Mouse (Mus musculus): ENCODE results near the gene Arpp21. TPM values are rescaled to one million over a fixed set of nuclear protein-coding genes. Genes with fewer than 3 reads are reported as not detected.
"Not testable (repeated sequence)": the region's sequence is repeated elsewhere in the genome, so short reads cannot be mapped to it uniquely, and the experiment has no call there.

The Arpp21 gene
- polyA plus RNA-seq, 1 experiment from 2014 or later, result 3.4 TPM

DNA sequence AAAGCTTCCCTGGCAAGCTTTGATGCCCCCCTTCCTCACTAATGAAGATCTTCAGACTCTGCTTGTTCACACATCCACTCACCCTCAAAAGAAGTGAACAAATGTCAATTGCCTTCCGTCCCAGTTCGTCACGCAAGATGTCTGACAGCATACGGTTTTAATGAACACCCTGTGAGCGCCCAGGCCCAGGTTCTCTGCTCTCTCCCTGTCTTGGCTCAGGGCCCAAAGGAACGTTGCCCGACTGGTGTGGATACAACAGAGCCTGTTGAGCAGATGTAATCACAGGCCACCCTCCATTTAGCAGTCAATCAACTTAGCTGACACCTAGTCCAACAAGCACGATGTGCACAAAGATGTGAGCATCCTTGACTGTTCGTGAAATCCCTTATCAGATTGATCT is 198.0 kb downstream of the Arpp21 start:
- Histone ChIP-seq H3K4me3 (replicated peaks; ENCODE audit: low read length) (no peak overlapping the region), H3K36me3 (ENCODE audit: control insufficient read depth, insufficient read depth, low read length) (no peaks in the 10 kb centered on the region), H3K27ac (ENCODE audit: low read length) (no peak overlapping the region), H3K27me3 (ENCODE audit: control insufficient read depth, insufficient read depth, low read length) (no peaks in the 10 kb centered on the region), H3K4me2 (ENCODE audit: low read depth, low read length) (no peak overlapping the region), H3K4me1 (ENCODE audit: control insufficient read depth, insufficient read depth, low read length) (no peaks in the 10 kb centered on the region), H3K9ac (ENCODE audit: low read length) (no peak overlapping the region), H3K9me3 (replicated peaks; ENCODE audit: control insufficient read depth, low read length) (no peaks in the 10 kb centered on the region)
- no peak for ATAC-seq (ENCODE audit: insufficient read depth, low FRiP score)
- 52% methylated on average over 9 of the region's 9 CpGs for WGBS

DNA sequence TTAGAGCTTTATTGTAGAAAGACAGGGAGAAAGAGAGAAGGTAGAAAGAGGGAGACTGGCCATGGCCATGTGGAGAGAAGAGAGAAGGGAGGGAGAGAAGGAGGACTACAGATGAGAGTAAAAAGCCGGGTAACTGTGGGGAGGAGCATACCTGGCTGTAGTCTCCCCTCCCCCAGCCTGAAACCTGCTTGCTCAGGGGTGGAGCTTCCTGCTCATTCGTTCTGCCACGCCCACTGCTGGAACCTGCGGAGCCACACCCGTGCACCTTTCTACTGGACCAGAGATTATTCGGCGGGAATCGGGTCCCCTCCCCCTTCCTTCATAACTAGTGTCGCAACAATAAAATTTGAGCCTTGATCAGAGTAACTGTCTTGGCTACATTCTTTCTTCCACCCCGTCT is 201.9 kb downstream of the Arpp21 start:
- not testable (repeated sequence) for H3K9ac ChIP-seq (ENCODE audit: low read length); H3K4me1 ChIP-seq (ENCODE audit: control insufficient read depth, insufficient read depth, low read length); H3K9me3 ChIP-seq (replicated peaks; ENCODE audit: control insufficient read depth, low read length); H3K4me3 ChIP-seq (replicated peaks; ENCODE audit: low read length); H3K27ac ChIP-seq (ENCODE audit: low read length); H3K36me3 ChIP-seq (ENCODE audit: control insufficient read depth, insufficient read depth, low read length); ATAC-seq (ENCODE audit: insufficient read depth, low FRiP score); H3K27me3 ChIP-seq (ENCODE audit: control insufficient read depth, insufficient read depth, low read length)
- WGBS, result 34% methylated on average over 2 of the region's 10 CpGs
- 0 out of 2 replicates have a peak overlapping the region, but pooled peaks have one; percentile 12 for H3K4me2 ChIP-seq (ENCODE audit: low read depth, low read length)

DNA sequence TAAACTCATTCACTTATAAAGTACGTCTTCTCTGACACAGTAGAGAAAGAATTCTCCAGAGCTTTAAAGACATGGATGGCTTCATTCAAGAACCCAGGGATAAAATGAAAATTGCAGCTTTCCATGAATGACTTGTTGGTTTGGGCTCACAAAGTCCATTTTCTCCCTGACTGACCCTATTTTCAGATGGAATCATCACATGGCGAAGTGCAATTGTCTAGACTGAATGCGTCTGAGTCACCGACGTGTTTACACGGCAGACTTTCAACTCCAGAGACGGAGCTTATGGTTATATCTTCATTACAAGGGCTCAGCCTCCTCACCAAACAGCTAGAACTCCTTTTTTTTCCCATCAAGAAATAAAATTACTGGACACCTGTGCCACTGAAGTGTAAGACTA is 203.6 kb downstream of the Arpp21 start:
- Histone ChIP-seq H3K9me3 (replicated peaks; ENCODE audit: control insufficient read depth, low read length) (no peaks in the 10 kb centered on the region), H3K4me1 (ENCODE audit: control insufficient read depth, insufficient read depth, low read length) (no peaks in the 10 kb centered on the region), H3K4me3 (replicated peaks; ENCODE audit: low read length) (no peak overlapping the region), H3K27ac (ENCODE audit: low read length) (no peak overlapping the region), H3K36me3 (ENCODE audit: control insufficient read depth, insufficient read depth, low read length) (no peaks in the 10 kb centered on the region), H3K4me2 (ENCODE audit: low read depth, low read length) (no peak overlapping the region), H3K9ac (ENCODE audit: low read length) (no peak overlapping the region), H3K27me3 (ENCODE audit: control insufficient read depth, insufficient read depth, low read length) (no peaks in the 10 kb centered on the region)
- 79% methylated on average over 7 of the region's 7 CpGs for WGBS
- ATAC-seq (ENCODE audit: insufficient read depth, low FRiP score), result no peak

DNA sequence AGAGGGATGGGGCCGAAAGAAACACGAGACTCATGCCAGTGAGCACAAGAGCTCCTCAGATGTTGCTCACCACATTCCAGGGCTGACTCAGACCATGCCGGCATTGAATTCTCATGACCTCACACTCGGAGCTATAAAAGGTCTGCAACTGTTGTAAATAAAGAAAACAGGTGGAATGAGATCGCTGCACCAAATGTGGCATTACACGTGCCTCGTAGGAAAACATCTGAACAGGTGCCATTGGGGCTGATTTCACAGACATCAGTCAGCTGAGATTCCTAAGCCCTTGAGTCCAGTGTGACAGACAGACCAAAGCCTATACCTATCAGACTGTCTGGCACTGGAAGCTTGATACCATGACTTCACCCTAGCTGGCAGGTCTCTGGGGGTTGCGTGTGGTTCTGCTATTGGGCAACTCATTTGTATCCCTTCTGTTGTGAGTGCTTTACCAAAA is 212.1 kb downstream of the Arpp21 start:
- WGBS, result 77% methylated on average over 8 of the region's 8 CpGs
- Histone ChIP-seq H3K4me2 (ENCODE audit: low read depth, low read length) (no peak overlapping the region), H3K4me1 (ENCODE audit: control insufficient read depth, insufficient read depth, low read length) (no peaks in the 10 kb centered on the region), H3K27me3 (ENCODE audit: control insufficient read depth, insufficient read depth, low read length) (no peaks in the 10 kb centered on the region), H3K36me3 (ENCODE audit: control insufficient read depth, insufficient read depth, low read length) (no peaks in the 10 kb centered on the region), H3K4me3 (replicated peaks; ENCODE audit: low read length) (no peak overlapping the region), H3K27ac (ENCODE audit: low read length) (no peak overlapping the region), H3K9me3 (replicated peaks; ENCODE audit: control insufficient read depth, low read length) (no peaks in the 10 kb centered on the region), H3K9ac (ENCODE audit: low read length) (no peak overlapping the region)
- ATAC-seq (ENCODE audit: insufficient read depth, low FRiP score), result no peak

DNA sequence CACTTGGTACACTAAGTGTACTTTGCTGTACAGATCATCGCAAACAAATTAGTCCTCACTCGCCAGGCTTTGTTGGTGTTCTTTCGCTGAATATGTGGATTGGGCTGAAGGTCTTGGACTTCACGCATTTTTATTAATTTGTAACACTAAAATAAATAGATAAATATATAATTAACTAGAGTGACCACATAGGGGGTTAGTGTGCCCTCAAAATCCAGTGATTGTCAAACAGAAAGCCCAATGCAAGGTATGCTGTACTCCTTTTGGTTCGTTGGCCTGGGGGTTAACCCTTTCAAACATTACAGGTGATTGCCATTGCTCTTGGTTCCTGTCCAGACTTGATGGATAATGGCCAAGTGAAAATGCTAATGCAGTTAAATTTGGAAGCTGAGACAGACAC is 212.6 kb downstream of the Arpp21 start:
- H3K9ac ChIP-seq (ENCODE audit: low read length), result no peak overlapping the region
- no peaks in the 10 kb centered on the region for H3K27me3 ChIP-seq (ENCODE audit: control insufficient read depth, insufficient read depth, low read length)
- no peak for ATAC-seq (ENCODE audit: insufficient read depth, low FRiP score)
- no peaks in the 10 kb centered on the region for H3K36me3 ChIP-seq (ENCODE audit: control insufficient read depth, insufficient read depth, low read length)
- H3K4me1 ChIP-seq (ENCODE audit: control insufficient read depth, insufficient read depth, low read length), result no peaks in the 10 kb centered on the region
- no peak overlapping the region for H3K4me3 ChIP-seq (replicated peaks; ENCODE audit: low read length)
- H3K4me2 ChIP-seq (ENCODE audit: low read depth, low read length), result no peak overlapping the region
- 81% methylated on average over 5 of the region's 5 CpGs for WGBS
- no peak overlapping the region for H3K27ac ChIP-seq (ENCODE audit: low read length)
- H3K9me3 ChIP-seq (replicated peaks; ENCODE audit: control insufficient read depth, low read length), result no peaks in the 10 kb centered on the region

Small RNAs within 50 kb of the gene (microRNA-seq; reads per million reads assigned to microRNA genes)
- 21.5 reads per million, percentile 39 among the genes with 10 or more reads in this experiment for gene Mir128-2
